Mouse (Mus musculus) yolk sac, embryonic 10.5 days (tissue): ENCODE measurements around the gene Popdc2.
"Not testable (repeated sequence)": the region's sequence is repeated elsewhere in the genome, so short reads cannot be mapped to it uniquely, and the experiment has no call there.

Experiments used
- DNase-seq: peaks from one replicate; pipeline ENCODE4 v3.0.0-alpha.2; 2017; ENCODE audit warnings: low spot score

Popdc2 gene

DNA sequence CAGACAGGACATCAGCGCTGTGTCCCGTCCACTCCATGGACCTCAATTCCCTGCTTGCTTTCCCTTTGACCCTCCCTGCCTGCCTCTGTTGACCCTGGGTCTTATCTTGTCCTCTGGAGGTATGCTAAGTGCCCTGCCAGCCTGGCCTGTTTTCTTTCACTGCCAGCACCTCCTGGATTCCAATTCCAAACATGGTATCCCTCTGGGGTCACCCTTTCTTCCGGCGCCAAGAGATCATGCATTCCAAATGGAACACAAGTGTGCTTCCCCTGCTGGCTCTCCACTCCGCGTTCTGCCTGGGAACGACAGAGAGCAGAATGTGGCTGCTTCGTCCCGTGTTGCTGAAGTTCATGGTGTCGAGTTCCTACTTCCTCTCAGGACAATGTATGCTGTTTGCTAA is at the start of gene Popdc2:
Popdc2 (plus strand) TSS at position 277 of the 400 bp plus-strand sequence.
- DNase-seq, result peak; percentile 63

DNA sequence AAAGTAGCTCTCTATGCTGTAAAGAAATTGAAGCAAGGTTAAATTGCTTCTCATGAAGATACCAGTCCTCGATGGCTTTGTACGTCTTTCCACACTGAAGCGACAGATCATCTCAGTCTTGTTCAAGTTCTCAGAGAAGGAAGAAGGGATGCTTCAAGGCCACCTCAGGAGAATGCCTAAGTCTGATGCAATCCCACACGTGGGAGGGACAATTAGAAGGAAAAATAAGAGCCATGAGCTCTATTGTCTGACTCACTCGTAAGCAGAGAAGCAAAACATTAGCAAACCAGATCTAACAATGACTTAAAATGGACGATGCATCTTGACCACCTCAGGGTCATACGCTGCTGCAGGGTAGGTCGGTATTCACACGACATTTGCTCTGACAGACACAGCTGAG is 43.5 kb upstream of the Popdc2 start:
- DNase-seq, result no peak

DNA sequence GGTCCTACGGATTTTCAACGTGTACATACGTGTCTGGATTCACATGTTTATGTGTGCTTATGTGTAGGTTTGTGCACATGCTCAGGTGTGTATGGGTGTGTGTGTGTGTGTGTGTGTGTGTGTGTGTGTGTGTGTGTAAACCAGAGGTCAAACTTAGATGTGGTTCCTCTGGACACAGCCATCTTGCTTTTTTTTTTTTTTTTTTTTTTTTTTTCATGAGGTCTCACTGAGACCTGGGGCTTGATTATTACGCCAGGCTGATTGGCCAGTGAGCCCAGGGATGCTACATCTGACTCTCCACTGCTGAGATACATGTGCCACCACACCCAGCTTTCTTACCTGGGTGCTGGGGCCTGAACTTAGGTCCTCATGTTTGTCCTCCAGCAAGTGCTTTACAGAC is 42.9 kb upstream of the Popdc2 start:
- no peak for DNase-seq

DNA sequence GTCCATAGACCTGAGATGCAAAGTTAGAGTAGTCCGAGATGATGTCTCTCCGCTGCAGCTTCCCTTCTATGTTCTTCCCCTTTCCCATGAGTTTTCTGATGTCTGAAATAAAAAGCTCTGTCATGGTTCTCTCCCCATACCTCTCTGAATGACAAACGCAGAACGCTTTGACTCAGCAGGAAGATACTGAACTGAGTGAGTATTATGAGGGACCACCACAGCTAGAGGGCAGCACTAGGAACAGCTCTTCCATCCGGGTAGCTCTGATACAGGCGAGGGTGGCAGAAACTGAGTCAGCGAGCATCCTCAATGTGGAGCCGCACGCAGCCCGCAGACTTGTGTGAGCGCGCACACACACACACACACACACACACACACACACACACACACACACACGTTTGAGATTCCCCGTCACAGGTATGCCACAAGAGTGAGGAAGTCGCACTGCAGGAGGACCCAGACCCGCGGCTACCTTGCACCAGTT is 40.5 kb upstream of the Popdc2 start:
- no peak for DNase-seq

DNA sequence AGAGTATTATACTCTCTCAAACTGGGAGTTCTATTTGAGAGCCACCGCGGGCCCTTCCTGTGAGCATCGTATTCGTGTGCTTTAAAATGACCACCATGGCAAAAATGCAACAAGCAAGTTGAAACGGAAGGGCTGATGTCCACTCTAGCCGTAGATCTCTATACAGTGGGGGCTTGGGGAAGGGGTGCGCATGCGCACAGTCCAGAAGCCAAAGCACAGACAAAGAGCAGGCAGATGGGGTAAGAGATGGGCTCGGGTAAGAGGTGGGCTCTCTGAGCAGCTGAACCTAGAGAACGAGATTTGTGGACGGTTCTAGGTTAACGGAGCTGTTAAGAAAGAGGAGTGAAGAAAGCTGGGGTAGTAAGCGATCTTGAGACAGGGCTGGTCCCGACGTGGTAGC is 37.7 kb upstream of the Popdc2 start:
- DNase-seq, result no peak

DNA sequence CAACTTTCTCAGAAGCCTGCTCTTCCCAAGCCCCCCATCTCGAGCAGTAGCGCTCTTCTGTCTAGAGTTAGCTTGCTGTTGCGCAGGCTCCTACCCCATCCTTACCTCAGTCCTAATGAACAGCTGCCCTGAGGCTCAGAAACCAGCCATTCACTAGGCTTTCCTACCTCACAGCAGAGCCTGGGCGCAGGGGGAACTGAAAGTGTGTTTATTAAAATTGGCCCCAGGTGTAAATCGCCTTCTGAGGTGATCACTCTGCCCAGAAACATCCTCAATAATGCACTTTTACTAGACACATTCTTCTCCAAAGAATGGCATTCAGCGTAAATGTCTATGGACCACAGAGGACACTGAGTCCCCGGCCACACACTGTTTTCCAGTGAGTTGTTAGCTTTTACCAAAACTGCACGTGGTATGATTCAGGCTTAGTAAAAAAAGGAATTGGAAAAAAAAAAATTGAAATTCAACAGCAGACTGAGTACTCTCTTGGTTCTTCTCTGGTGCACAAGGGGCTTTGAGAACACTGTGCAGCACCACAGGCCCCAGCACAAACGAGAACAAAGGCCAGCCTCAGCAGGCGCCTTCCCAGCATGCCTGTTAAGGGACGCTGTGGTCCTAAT is 35.1 kb upstream of the Popdc2 start:
- DNase-seq, result no peak

DNA sequence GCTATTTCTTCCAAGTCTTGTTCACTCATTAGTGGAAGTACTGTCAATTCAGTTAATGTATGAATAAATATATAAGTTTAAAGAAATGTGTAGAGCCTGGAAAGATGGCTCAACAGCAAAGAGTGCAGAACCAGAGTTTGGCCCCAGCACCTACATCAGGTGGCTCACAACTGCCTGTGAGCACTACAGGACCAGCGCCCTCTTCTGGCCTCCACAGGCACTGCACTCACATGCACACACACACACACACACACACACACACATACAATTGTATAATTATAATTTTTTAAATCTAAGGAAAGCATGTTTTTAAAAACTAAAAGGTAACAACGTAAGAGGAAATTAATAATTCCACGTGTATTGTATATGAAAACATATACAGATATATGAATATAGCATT is 32.7 kb upstream of the Popdc2 start:
- DNase-seq, result no peak

DNA sequence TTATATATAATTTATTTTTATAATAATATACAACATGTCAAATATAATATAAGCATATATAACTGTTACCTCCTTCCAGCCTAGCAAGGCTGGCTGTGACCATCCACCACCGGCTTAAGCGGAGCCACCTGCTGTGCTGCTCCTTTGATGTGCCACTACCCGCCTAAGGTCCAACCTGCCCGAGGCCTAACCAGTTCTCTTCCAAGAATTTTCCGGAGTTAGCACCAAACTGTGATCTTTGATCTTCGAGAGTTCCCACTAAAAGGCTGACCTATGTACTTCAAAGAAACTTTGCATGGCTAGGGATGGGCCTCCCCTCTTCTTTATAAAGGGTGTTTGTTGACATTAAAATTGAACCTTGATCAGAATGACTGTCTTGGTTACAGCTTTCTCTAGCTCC is 27.6 kb upstream of the Popdc2 start:
- peak; percentile 77 for DNase-seq

DNA sequence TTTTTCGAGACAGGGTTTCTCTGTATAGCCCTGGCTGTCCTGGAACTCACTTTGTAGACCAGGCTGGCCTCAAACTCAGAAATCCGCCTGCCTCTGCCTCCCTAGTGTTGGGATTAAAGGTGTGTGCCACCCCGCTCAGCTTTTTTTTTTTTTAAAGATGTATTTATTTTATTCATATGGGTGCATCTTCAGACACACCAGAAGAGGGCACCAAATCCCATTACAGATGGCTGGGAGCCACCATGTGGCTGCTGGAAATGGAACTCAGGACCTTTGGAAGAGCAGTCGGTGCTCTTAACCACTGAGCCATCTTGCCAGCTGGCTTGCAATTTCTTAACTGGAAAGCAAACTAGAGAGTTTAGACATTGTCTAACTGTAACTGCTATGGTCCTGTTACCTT is 23.9 kb upstream of the Popdc2 start:
- DNase-seq, result not testable (repeated sequence)

DNA sequence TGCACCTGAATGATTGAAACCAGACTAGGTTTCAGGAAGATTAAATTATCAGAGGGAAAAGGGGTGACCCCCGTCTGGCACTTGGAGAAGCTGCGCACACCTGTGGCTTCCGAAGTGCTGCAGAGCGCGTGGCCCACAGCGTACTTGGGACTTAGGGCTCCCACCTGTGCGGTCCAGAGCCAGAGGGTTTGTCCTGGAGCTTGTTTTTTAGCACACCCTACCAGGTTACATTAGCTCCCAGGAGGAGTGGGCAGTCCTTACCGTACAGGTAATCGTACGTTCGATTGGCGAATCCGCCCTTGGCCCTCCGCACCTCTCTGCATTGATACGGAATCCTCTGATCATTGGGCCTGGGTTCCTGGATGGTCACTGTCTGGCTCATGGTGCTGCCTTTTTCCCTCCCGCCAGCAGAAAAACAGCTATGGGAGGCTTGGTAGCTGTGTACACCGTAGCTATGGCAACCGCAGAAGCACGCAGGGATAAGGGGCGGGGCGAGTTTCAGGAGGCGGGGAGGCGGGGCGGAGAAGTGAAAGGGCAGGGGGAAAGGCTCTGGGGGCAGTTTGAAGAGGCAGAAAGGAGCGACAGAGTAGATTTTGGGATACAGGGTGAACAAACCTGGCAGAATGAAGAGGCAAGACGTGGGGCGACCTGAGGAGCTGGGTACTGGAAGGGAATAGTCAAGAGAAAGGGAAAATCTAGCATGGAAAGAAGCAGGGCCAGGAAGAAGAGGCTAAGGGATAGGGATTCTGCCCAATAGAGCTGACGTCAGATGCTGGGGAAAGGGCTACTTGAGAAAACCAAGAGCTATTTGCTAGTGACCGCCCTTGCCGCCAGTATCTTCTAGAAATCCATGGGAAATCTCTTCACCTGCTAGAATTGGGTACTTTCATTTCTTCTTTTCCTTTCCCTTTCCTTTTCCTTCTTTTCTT is 20.3 kb upstream of the Popdc2 start, which contains the start of gene Maats1:
Maats1 (minus strand) TSS at position 748 of the 929 bp plus-strand sequence.
- peak; percentile 92 for DNase-seq

DNA sequence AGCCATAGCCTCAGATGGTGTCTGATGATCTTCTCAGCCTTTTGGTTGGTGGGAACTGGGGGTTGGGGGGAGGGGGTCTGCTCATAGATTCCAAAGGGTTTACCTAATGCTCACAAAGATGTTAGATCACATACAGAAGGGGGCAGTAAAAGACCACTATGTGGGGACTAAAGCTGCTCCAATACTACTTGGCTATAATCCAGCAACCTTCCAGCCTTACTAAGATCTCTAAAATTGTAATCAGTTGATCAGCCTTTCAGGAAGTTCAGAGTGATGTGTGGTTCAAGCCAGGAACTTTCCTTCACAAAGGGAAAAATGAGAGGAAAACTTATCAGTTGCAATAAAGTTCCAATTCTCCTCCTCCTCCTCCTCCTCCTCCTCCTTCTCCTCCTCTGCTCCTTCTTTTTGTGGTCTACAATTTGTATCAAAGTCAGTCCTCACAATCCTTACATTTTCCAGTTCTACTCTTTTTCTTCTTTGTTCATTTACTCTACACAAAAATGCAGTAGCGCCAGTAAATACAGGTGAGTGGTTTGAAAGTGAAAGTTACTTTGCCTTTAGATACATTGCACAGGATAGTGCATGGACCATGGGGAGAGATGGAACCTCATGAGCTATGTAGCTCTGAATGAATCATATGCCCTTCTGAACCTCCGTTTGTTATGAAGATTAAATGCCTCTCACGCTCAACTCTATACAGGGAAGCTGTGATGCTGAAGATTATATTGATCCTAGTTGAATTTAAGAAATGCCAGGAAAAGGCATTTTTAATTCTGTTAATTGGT is 16.9 kb upstream of the Popdc2 start:
- DNase-seq, result peak; percentile 57

DNA sequence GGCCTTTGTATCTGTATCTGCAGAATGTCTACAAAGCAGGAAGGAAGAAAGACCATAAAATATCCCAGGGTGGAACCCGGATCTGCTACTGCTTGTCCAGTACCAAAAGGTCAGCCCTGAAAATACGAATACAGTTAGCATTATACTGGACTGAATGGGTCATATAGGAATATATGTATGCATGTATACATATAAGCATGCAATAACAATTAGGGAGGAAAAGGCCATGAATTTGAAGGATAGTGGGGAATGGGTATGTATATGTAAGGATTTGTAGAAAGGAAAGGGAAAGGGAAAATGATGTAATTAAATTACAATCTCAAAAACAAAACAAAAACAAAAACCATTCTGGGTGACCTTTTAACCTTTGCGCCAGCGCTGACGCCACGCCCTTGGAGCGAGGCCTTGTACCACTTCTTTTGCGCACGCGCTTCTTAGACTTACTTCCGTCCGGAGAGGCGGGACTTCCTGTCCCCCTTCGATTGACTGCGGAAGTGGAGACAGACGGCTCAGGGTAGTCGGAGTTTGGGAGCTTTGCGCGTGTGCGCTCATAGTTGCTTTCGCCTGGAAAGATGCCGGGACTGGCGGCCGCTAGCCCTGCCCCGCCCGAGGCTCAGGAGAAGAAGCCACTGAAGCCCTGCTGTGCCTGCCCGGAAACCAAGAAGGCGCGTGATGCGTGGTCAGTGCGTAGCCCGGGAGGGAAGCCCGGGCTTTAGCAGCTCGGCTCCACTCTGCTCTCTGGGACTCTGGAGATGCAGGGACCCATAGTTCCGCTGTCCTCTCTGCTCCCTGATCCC is 15.3 kb upstream of the Popdc2 start, which contains the start of the genes Cox17 and Gm21987:
Cox17 (plus strand) TSS at position 463 of the 797 bp plus-strand sequence.
Gm21987 (plus strand) TSS at position 512 of the 797 bp plus-strand sequence.
- peak; percentile 92 for DNase-seq

DNA sequence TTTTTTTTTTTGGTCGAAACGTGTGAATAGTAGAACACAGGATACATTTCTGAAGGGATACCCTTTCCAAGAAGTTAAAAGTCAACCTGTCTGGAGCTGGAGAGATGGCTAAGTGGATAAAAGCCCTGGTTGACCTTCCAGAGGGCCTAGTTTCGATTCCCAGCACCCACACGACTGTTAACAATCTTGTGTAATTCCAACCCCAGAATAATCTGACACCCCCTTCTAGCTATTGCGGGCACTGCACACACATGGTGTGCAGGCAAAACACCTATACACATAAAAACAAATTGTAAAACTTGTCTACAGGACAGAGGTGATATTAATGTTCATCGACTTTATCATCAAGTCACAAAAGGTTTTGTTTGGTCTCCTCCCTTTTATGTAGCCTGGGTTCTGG is 14.4 kb upstream of the Popdc2 start:
- no peak for DNase-seq

DNA sequence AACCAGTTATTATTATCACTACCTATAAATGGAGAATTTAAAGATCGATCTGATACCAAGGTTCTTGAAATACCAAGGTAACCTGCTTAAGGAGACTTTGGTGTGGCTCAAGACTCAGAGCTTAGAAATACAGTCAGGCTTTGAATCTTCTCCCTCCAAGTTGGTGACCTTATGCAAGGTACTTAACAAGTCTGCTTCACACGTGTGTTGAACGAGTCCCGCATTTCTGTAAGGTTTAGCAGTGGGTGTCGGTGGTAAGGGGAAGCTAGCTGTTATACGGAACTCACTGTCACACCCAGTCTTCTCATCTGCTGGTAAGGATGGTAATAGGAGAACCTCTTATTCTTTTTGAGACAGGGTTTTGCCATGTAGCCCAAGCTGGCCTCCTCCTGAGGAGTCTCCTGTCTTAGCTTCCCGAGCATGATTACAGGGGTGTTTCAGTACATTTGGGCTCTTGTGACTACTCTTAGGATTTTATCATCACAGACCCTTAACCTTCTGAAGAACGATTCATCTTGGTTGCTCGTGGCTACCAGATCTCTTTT is 13.7 kb upstream of the Popdc2 start:
- no peak for DNase-seq

DNA sequence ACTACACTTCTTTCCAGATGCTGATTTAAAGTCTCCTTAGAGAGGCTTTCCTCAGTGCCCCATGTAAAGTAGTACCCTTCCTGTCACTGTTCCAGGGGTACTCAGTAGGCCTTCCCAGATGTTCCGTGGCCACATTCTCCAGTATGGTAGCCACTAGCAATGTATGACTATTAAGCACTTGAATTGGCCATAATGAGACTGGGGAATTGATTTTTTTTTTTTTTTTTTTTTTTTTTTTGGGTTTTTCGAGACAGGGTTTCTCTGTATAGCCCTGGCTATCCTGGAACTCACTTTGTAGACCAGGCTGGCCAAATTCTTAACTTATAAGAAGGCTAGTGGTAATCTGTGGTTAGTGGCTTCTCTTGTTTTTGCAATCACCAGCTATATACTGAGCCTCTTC is 12.1 kb upstream of the Popdc2 start:
- DNase-seq, result no peak

DNA sequence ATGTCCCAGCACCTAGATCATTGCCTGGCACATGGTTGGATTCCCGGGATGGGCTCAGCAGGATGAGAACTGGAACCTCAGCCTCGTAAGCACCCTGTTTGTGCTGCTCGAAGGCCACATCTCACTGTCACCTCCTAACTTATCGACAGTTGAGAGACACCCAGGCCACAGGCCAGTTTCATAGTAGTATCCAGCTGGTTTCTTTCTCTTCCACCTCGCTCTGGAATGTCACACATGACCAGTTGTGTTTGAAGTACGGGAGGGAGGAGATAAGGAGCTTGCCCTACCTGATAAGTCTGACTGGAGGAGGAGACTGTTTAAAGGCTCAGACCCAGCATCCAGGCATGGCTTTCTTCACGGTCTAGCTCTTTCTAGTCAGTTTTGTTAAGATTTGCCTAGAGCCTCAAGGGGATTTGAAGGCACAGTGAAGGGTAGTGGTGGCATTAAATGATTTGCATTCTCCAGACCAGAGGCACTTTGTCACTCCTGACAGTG is 11.6 kb upstream of the Popdc2 start:
- peak; percentile 77 for DNase-seq

DNA sequence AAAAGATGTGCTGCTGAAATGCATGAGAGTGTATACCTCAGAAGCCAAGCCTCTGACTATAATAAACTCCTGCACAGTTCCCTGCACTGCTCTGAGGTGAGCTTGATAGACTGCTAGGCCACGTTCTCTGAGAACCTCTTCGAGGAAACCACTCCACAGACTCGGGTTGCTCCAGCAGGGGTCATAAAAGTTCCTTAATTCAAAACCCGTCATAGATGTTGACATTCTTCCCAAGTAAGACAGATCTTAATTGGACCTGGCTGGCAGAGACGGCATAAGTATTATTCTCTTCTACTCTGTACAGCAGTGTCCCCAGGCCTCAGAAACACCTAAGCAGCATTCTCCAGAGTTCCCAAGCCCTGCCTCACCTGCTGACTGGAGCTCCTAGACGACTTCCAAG is 11.1 kb upstream of the Popdc2 start:
- no peak for DNase-seq

DNA sequence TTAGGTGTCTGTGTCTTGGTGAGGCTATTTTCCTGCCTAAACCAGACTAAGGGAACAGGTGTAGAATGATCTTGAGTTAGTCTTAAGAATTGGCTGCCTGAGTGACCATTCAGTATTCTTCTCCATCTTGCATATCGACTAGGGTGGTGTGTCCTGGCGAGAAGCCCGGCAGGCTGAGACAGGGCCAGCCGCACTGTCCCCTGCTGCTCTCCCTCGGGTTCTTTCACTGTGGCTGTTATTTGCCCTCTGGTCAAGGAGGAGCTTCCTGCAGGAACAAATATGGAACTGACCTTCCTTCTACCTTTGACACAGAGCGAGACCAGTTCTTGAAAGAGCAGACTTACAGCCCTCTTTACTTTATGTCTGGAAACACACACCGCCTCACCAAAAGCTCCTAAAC is 10.0 kb upstream of the Popdc2 start:
- no peak for DNase-seq

DNA sequence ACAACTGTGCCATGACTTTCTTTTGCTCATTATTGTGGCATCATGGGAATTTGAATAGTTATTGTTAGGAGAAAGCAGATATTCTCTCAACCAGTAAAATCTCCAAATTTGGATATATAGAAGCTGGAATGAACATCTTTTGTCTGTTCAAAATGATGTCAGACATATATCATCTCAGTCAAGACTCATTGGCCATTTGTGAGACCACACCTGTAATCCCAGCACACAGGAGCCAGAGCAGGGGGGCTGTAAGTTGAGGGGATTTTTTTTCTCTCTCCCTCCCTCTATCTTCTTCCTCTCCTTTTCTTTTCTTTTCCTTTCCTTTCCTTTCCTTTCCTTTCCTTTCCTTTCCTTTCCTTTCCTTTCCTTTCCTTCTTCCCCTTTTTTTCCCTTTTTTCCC is 9.2 kb upstream of the Popdc2 start:
- DNase-seq, result no peak

DNA sequence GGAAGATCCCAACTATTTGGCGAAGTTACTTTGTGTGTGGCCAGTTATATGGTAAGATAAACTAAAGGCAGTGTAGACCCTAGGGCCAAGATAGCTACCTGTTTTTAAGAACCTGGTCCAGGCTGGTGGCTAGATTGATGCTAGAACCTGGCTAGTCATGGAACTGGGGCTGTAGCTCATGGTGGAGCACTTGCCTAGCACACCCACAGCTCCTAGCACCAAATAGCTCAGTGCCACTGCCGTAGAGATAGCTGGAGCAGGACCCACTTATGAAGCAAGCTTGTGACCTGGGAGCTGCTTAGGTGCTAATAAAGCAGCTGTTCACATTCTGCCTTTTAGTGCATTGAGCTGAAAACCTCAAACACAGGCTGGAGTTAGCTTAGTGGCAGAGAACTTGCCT is 8.4 kb upstream of the Popdc2 start:
- no peak for DNase-seq
